Mouse (Mus musculus): ENCODE measurements at regions not wholly inside any gene's neighbourhood (a gene's known extent, or its start where the extent isn't known, plus 50 kb on each side); places are given as distances from the start of the nearest gene placed in this dataset.
"Not testable (repeated sequence)": the region's sequence is repeated elsewhere in the genome, so short reads cannot be mapped to it uniquely, and the experiment has no call there.

DNA sequence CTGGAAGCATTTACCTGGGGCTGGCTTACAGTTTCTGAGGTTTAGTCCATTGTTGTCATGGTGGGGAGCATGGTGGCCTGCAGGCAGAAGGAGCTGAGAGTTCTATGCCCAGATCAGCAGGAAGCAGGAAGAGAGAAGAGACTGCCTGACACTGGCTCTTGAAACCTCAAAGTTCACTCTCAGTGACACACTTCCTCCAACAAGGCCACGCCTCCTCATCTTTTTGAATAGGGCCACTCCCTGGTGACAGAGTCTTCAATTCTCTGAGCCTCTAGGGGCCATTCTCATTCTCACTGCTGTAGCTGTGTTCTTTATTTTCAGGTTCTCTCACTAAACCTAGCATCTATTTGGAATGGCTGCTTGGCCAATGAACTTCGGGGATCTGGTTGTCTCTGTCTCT, 113.2 kb upstream of the Supt20 start:
- Histone ChIP-seq H3K4me2 (ENCODE audit: low read depth, low read length) (no peak overlapping the region), H3K4me1 (ENCODE audit: control insufficient read depth, insufficient read depth) (no peaks in the 10 kb centered on the region), H3K9ac (replicated peaks; ENCODE audit: low read depth, low read length) (no peak overlapping the region), H3K4me3 (ENCODE audit: low read depth, low read length) (no peak overlapping the region), H3K27me3 (ENCODE audit: control insufficient read depth, insufficient read depth, low read length) (no peaks in the 10 kb centered on the region), H3K27ac (ENCODE audit: low read depth) (no peak overlapping the region), H3K9me3 (replicated peaks; ENCODE audit: control insufficient read depth, low read length) (0 out of 2 replicates have a peak, but pooled peaks cover 4% of the 10 kb centered on the region), H3K36me3 (replicated peaks; ENCODE audit: control insufficient read depth, insufficient read depth, low read length) (no peaks in the 10 kb centered on the region)
- TF ChIP-seq EP300 (IDR thresholded peaks at IDR 0.05; ENCODE audit: low read depth) (no peak), CTCF (IDR thresholded peaks at IDR 0.05; ENCODE audit: low read depth) (no peak)
- 83% methylated on average over 2 of the region's 2 CpGs for WGBS
- ATAC-seq (ENCODE audit: insufficient read depth, low read depth) (no peak), DNase-seq (ENCODE audit: low spot score) (no peak)

DNA sequence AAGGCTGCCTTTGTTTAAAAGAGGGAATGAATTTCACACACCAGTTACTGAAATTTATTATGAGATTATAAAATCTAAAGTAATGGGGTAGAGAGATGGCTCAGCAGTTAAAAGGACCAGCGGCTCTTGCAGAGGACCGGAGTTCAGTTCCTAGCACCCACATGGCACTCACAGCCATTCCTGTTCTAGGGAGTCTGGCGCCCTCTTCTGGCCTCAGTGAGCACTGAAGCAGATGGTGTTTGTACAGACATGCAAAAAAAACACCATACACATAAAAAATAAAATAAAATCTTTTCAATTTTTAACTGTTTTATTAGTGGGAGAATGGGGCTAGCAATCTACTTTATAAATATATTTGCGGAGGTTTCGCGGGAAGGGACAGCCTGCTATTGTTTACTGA, 112.3 kb upstream of the Supt20 start:
- TF ChIP-seq CTCF (IDR thresholded peaks at IDR 0.05; ENCODE audit: low read depth) (no peak), EP300 (IDR thresholded peaks at IDR 0.05; ENCODE audit: low read depth) (no peak)
- Histone ChIP-seq H3K36me3 (replicated peaks; ENCODE audit: control insufficient read depth, insufficient read depth, low read length) (no peaks in the 10 kb centered on the region), H3K4me2 (ENCODE audit: low read depth, low read length) (no peak overlapping the region), H3K4me1 (ENCODE audit: control insufficient read depth, insufficient read depth) (no peaks in the 10 kb centered on the region), H3K9me3 (replicated peaks; ENCODE audit: control insufficient read depth, low read length) (0 out of 2 replicates have a peak, but pooled peaks cover 4% of the 10 kb centered on the region), H3K4me3 (ENCODE audit: low read depth, low read length) (no peak overlapping the region), H3K27me3 (ENCODE audit: control insufficient read depth, insufficient read depth, low read length) (no peaks in the 10 kb centered on the region), H3K9ac (replicated peaks; ENCODE audit: low read depth, low read length) (no peak overlapping the region), H3K27ac (ENCODE audit: low read depth) (no peak overlapping the region)
- WGBS = 85% methylated on average over 6 of the region's 6 CpGs
- ATAC-seq (ENCODE audit: insufficient read depth, low read depth) (no peak), DNase-seq (ENCODE audit: low spot score) (no peak)

DNA sequence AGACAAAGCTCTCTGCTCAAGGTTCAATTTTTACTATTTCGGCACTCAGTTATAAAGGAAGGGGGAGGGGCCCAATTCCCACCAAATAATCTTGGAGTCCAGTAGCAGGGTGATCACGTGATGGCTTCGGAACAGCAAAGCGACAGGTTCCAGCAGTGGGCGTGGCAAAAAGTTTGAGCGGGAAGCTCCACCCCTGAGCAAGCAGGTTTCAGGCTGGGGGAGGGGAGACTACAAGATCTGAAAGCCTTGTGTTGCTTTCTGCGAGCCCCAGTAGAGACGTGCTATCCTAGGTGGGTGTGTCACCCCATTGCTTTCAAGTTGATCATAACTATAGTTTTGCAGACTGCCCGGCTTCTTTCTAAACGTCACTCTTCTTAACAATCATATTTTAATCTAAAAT, 106.8 kb upstream of the Supt20 start:
- H3K27ac ChIP-seq (ENCODE audit: low read depth); H3K36me3 ChIP-seq (replicated peaks; ENCODE audit: control insufficient read depth, insufficient read depth, low read length); DNase-seq (ENCODE audit: low spot score); H3K9ac ChIP-seq (replicated peaks; ENCODE audit: low read depth, low read length); H3K4me1 ChIP-seq (ENCODE audit: control insufficient read depth, insufficient read depth); H3K4me3 ChIP-seq (ENCODE audit: low read depth, low read length); H3K27me3 ChIP-seq (ENCODE audit: control insufficient read depth, insufficient read depth, low read length); H3K9me3 ChIP-seq (replicated peaks; ENCODE audit: control insufficient read depth, low read length); ATAC-seq (ENCODE audit: insufficient read depth, low read depth); H3K4me2 ChIP-seq (ENCODE audit: low read depth, low read length): not testable (repeated sequence)
- WGBS = 80% methylated on average over 9 of the region's 10 CpGs

DNA sequence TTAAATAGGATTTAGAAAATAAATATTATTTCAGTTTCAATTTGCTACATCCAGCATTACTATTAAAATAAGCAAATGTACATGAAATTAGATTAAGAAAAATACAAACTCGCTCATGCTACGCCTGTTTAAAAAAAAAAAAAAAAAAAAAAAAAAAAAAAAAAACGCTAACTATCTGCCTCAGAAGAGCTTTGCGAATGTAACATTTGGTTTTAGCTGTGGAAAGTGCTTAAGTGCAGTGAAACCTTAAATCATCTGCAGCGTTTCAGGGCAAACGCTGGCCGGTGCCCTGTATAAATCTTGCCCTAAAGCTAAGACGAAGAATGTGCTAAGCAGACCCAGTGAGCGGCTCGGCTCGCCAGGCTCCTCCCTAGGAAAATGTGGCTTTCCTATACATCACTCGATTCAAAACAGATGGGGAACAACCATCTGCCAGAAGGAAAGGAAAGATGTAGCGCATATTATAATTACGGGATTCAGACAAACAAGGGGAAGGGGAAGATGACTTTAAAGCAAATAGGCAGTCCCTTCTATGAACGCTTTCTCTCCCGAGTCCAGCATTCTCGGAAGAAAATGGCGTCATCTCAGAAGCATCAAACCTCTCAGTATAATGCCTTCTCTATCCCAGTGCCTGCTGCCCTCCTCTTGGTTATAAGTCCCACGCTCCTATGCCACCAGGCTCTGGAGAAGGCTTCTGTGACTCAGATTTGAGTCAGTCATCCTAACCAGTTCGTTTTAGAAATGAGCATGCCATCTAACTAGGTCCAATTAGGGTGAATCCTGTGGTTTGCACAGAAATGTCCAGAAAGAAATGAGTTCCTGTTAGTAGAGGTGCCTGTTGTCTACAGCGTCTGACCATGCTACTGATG, 105.2 kb upstream of the Supt20 start:
- ATAC-seq (ENCODE audit: insufficient read depth, low read depth) = no peak
- H3K4me3 ChIP-seq (ENCODE audit: low read depth, low read length) = no peak overlapping the region

DNA sequence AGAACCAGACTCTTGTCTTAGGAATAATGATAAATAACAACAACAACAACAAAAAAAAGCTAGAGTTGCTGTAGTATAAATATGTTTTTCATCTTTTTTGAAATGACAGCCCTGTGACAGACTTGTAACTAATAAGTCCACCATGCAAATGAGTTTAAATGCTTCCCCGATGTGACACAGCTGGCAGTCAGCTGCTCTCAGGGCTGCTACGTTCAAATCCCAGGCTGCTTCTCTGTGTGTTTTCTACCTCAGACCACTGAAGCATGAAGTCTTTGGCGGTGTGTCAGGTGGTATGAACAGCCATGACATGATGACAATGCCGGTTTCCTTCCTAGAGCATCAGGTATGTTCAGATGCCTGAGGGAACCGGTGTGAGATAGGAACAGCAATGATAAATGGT, 104.4 kb upstream of the Supt20 start:
- H3K4me1 ChIP-seq (ENCODE audit: control insufficient read depth, insufficient read depth) = no peaks in the 10 kb centered on the region
- no peaks in the 10 kb centered on the region for H3K36me3 ChIP-seq (replicated peaks; ENCODE audit: control insufficient read depth, insufficient read depth, low read length)
- H3K4me3 ChIP-seq (ENCODE audit: low read depth, low read length) = no peak overlapping the region
- H3K27me3 ChIP-seq (ENCODE audit: control insufficient read depth, insufficient read depth, low read length) = no peaks in the 10 kb centered on the region
- WGBS = 70% methylated on average over 5 of the region's 5 CpGs
- no peak for TF ChIP-seq EP300 (IDR thresholded peaks at IDR 0.05; ENCODE audit: low read depth)
- no peak for TF ChIP-seq CTCF (IDR thresholded peaks at IDR 0.05; ENCODE audit: low read depth)
- H3K9me3 ChIP-seq (replicated peaks; ENCODE audit: control insufficient read depth, low read length) = 0 out of 2 replicates have a peak, but pooled peaks cover 4% of the 10 kb centered on the region
- ATAC-seq (ENCODE audit: insufficient read depth, low read depth) = no peak
- H3K9ac ChIP-seq (replicated peaks; ENCODE audit: low read depth, low read length) = no peak overlapping the region
- H3K4me2 ChIP-seq (ENCODE audit: low read depth, low read length) = no peak overlapping the region
- no peak overlapping the region for H3K27ac ChIP-seq (ENCODE audit: low read depth)
- no peak for DNase-seq (ENCODE audit: low spot score)

More for the DNA sequence above, 105.2 kb upstream of the Supt20 start:
- Histone ChIP-seq H3K9ac (replicated peaks; ENCODE audit: low read depth, low read length) (no peak overlapping the region), H3K9me3 (replicated peaks; ENCODE audit: control insufficient read depth, low read length) (0 out of 2 replicates have a peak, but pooled peaks cover 4% of the 10 kb centered on the region), H3K36me3 (replicated peaks; ENCODE audit: control insufficient read depth, insufficient read depth, low read length) (no peaks in the 10 kb centered on the region), H3K4me1 (ENCODE audit: control insufficient read depth, insufficient read depth) (no peaks in the 10 kb centered on the region), H3K4me2 (ENCODE audit: low read depth, low read length) (no peak overlapping the region), H3K27ac (ENCODE audit: low read depth) (no peak overlapping the region), H3K27me3 (ENCODE audit: control insufficient read depth, insufficient read depth, low read length) (no peaks in the 10 kb centered on the region)
- 79% methylated on average over 21 of the region's 21 CpGs for WGBS
- TF ChIP-seq EP300 (IDR thresholded peaks at IDR 0.05; ENCODE audit: low read depth) (no peak), CTCF (IDR thresholded peaks at IDR 0.05; ENCODE audit: low read depth) (no peak)
- no peak for DNase-seq (ENCODE audit: low spot score)

DNA sequence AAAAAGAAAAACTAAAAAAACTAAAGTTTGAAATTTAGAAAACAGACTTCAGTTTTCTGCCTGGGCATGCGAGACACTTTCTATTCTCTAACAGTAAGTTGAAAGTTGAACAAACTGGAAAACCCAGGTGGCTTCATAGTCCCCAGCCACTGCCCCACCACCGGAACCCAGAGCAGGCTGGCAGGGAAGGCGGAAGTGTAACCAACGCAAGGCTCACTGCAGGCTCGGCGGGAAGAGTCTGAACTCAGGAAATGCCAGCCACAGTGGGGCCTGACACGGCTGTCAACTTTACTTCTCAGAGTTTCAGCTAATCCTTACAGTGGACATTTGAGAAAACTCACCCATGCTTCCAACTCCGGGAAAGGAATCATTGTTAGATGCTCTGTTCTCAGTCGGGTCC, 102.6 kb upstream of the Supt20 start:
- no peak for DNase-seq (ENCODE audit: low spot score)
- WGBS = 74% methylated on average over 9 of the region's 9 CpGs

More for the DNA sequence above, 102.6 kb upstream of the Supt20 start:
- Histone ChIP-seq H3K4me1 (ENCODE audit: control insufficient read depth, insufficient read depth) (no peaks in the 10 kb centered on the region), H3K36me3 (replicated peaks; ENCODE audit: control insufficient read depth, insufficient read depth, low read length) (no peaks in the 10 kb centered on the region), H3K27me3 (ENCODE audit: control insufficient read depth, insufficient read depth, low read length) (no peaks in the 10 kb centered on the region), H3K4me2 (ENCODE audit: low read depth, low read length) (no peak overlapping the region), H3K9ac (replicated peaks; ENCODE audit: low read depth, low read length) (no peak overlapping the region), H3K27ac (ENCODE audit: low read depth) (no peak overlapping the region), H3K9me3 (replicated peaks; ENCODE audit: control insufficient read depth, low read length) (0 out of 2 replicates have a peak, but pooled peaks cover 4% of the 10 kb centered on the region), H3K4me3 (ENCODE audit: low read depth, low read length) (no peak overlapping the region)
- TF ChIP-seq CTCF (IDR thresholded peaks at IDR 0.05; ENCODE audit: low read depth) = no peak
- no peak for TF ChIP-seq EP300 (IDR thresholded peaks at IDR 0.05; ENCODE audit: low read depth)
- ATAC-seq (ENCODE audit: insufficient read depth, low read depth) = no peak
